Mouse (Mus musculus) embryonic facial prominence, embryonic 11.5 days (tissue): ENCODE data around the gene Cyp3a57. TPM values are rescaled to one million over a fixed set of nuclear protein-coding genes. Genes with fewer than 3 reads are reported as not detected.
"Not testable (repeated sequence)": the region's sequence is repeated elsewhere in the genome, so short reads cannot be mapped to it uniquely, and the experiment has no call there.

ENCODE experiments used
- ATAC-seq: fragments of 200-750 bp; cut with Nextera tagmentation; replicated peaks from 2 replicates; pipeline ENCODE4 v1.8.0; 2017; ENCODE audit warnings: low read depth; ENCODE audit not compliant: insufficient number of reproducible peaks, low FRiP score, low TSS enrichment
- DNase-seq: peaks from one replicate; pipeline ENCODE4 v3.0.0-alpha.2; 2015; ENCODE audit warnings: low spot score
- H3K27ac ChIP-seq: fragments of 300-500 bp; sonication (generic); replicated peaks from 2 replicates; pipeline ENCODE4 v1.5.1; 2014; ENCODE audit warnings: mild to moderate bottlenecking, low read depth, low read length, control low read depth
- H3K27me3 ChIP-seq: fragments of 300-500 bp; sonication (generic); 2 replicates; pipeline ENCODE4 v1.6.1; 2014; ENCODE audit warnings: mild to moderate bottlenecking, low read length, moderate library complexity, mixed read lengths; ENCODE audit not compliant: control insufficient read depth, insufficient read depth
- H3K36me3 ChIP-seq: fragments of 300-500 bp; sonication (generic); replicated peaks from 2 replicates; pipeline ENCODE4 v1.6.1; 2014; ENCODE audit warnings: low read depth, mild to moderate bottlenecking, low read length, moderate library complexity, mixed read lengths; ENCODE audit not compliant: control insufficient read depth, insufficient read depth
- H3K4me1 ChIP-seq: fragments of 300-500 bp; sonication (generic); 2 replicates; pipeline ENCODE4 v1.6.1; 2014; ENCODE audit warnings: low read length, mixed read lengths; ENCODE audit not compliant: control insufficient read depth, insufficient read depth
- H3K4me2 ChIP-seq: fragments of 300-500 bp; sonication (generic); 2 replicates; pipeline ENCODE4 v1.6.1; 2014; ENCODE audit warnings: low read depth, mild to moderate bottlenecking, control low read depth, low read length, moderate library complexity
- H3K4me3 ChIP-seq: fragments of 300-500 bp; sonication (generic); 2 replicates; pipeline ENCODE4 v1.5.1; 2014; ENCODE audit warnings: low read depth, low read length, control low read depth
- H3K9ac ChIP-seq: fragments of 300-500 bp; sonication (generic); replicated peaks from 2 replicates; pipeline ENCODE4 v1.6.1; 2014; ENCODE audit warnings: mild to moderate bottlenecking, control low read depth, low read length
- H3K9me3 ChIP-seq: fragments of 300-500 bp; sonication (generic); replicated peaks from 2 replicates; pipeline ENCODE4 v1.6.1; 2016; ENCODE audit warnings: mild to moderate bottlenecking, low read length, inconsistent platforms, mixed read lengths; ENCODE audit not compliant: control insufficient read depth
- WGBS: fragments of 180-500 bp; shearing (Covaris S2); extraction: QIAGEN DNeasy Blood & Tissue Kit; methylation state at CpG from one replicate; pipeline ENCODE4 v1.1.7; 2014; 5-methylcytosine and 5-hydroxymethylcytosine counted together
- polyA plus RNA-seq: library from polyadenylated mRNA; unstranded; fragments of >200 nt; fragmentation: Nextera tagmentation; extraction: Ambion mirVana; gene quantifications from 2 replicates; pipeline ENCODE4 v1.2.1, GENCODE M21; 2014

Gene Cyp3a57
- polyA plus RNA-seq, 1 experiment from 2014 or later: not detected

GRCm38 (mm10) chr5:145338756-145339155 lies 6.3 kb upstream of the Cyp3a57 start:
- not testable (repeated sequence) for ATAC-seq, H3K27ac ChIP-seq, H3K4me2 ChIP-seq, H3K9me3 ChIP-seq, H3K4me1 ChIP-seq, DNase-seq, H3K36me3 ChIP-seq, H3K9ac ChIP-seq, H3K4me3 ChIP-seq, H3K27me3 ChIP-seq

DNA sequence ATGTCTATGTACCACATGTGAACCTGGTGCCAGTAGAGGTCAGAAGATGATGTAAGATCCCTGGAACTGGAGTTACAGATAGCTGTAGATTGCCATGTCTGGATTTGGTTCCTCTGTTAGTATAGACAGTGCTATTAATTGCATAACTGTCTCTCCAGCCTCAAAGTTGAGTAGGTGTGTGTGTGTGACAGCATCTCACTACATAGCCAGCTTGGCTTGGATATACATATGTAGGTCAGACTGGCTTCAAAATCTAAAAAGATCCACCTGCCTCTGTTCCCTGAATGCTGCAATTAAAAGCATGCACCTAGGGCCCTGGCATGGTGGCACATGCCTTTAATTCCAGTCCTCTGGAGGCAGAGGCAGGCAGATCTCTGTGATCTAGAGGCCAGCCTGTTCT lies 4.6 kb downstream of the Cyp3a57 start:
- DNase-seq (no peak), ATAC-seq (no peak)
- Histone ChIP-seq H3K4me1 (no peaks in the 10 kb centered on the region), H3K9ac (no peak overlapping the region), H3K27ac (no peak overlapping the region), H3K9me3 (no peaks in the 10 kb centered on the region), H3K4me2 (no peak overlapping the region), H3K36me3 (no peaks in the 10 kb centered on the region), H3K4me3 (no peak overlapping the region), H3K27me3 (no peaks in the 10 kb centered on the region)

DNA sequence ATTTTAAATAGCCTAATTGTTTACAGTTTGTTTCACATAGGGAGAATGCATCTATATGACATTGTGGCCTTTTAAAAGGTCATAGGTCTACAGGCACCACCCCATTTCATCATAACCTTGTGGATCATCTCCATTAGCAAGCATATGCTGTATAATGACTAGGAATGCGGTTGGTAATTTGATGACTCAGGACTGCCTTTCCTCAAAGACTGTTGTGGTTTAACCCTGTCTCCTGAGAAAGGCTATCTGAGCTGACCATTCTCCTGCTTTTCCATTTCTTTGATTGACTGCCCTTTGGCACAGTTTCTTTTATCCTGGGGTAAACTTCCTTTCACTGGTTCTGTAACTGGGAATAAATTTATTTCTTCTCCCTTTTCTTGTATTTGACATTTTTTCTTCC lies 8.0 kb downstream of the Cyp3a57 start:
- Histone ChIP-seq H3K27me3 (no peaks in the 10 kb centered on the region), H3K9ac (no peak overlapping the region), H3K4me1 (no peaks in the 10 kb centered on the region), H3K9me3 (no peaks in the 10 kb centered on the region), H3K4me3 (no peak overlapping the region), H3K27ac (no peak overlapping the region), H3K36me3 (no peaks in the 10 kb centered on the region), H3K4me2 (no peak overlapping the region)
- ATAC-seq (no peak), DNase-seq (no peak)
- WGBS: 69% methylated on average over 1 of the region's 1 CpGs

GRCm38 (mm10) chr5:145415416-145415815 lies 70.3 kb downstream of the Cyp3a57 start:
- not testable (repeated sequence) for DNase-seq, H3K9me3 ChIP-seq, H3K4me2 ChIP-seq, H3K27ac ChIP-seq, ATAC-seq, H3K9ac ChIP-seq, H3K27me3 ChIP-seq, H3K4me3 ChIP-seq, H3K36me3 ChIP-seq, H3K4me1 ChIP-seq
- 89% methylated on average over 9 of the region's 9 CpGs for WGBS

DNA sequence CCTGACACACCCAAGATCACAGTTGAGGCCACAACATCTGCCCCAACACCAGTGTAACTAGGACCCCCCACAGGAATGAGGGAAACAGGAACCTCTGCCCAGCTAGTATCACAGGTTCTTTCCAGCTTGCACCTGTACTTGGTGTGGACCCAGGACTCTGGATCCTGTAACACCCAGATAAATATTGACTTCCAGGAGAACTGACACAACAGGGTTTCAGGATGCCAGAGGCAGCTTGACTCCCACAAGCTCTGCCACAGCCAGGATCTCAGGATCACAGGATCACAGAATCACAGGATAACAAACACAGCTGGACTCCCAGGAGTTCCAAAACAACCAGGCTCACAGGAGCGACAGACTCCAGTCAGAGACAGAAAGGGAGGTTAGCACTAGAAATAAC lies 77.2 kb downstream of the Cyp3a57 start:
- Histone ChIP-seq H3K4me2 (no peak overlapping the region), H3K9ac (no peak overlapping the region), H3K4me1 (no peaks in the 10 kb centered on the region), H3K27me3 (no peaks in the 10 kb centered on the region), H3K9me3 (no peaks in the 10 kb centered on the region), H3K27ac (no peak overlapping the region), H3K4me3 (no peak overlapping the region), H3K36me3 (no peaks in the 10 kb centered on the region)
- ATAC-seq (no peak), DNase-seq (no peak)
- 77% methylated on average over 1 of the region's 1 CpGs for WGBS

DNA sequence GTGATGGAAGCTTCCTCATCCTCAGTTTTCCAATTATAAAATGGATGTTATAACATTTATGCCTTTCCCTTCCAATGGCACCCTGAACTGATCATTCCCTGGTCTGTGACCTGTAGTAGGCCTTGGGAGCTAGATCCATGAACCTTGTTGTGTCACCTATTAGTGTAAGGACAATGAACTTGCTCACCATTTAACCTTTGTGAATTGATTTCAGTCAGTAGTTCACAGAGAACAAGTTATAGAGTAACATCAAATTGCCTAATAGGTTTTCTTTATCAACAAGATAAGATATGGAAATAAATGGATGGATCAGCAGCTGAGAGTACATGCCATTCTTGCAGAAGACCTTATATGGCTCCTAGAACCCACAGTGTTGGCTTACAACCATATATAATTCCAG lies 85.9 kb downstream of the Cyp3a57 start:
- peaks cover 5% of the 10 kb centered on the region; the same call in 1 of the 2 replicates for H3K9me3 ChIP-seq
- ATAC-seq (no peak), DNase-seq (no peak)
- no peak overlapping the region for H3K4me3 ChIP-seq
- no peaks in the 10 kb centered on the region for H3K27me3 ChIP-seq
- no peaks in the 10 kb centered on the region for H3K36me3 ChIP-seq
- no peak overlapping the region for H3K9ac ChIP-seq
- H3K4me1 ChIP-seq: no peaks in the 10 kb centered on the region
- no peak overlapping the region for H3K4me2 ChIP-seq
- no peak overlapping the region for H3K27ac ChIP-seq

GRCm38 (mm10) chr5:145433688-145434087 lies 88.6 kb downstream of the Cyp3a57 start:
- Histone ChIP-seq H3K9me3 (peaks cover 5% of the 10 kb centered on the region; the same call in 1 of the 2 replicates), H3K4me3 (no peak overlapping the region), H3K27ac (no peak overlapping the region), H3K4me2 (no peak overlapping the region), H3K9ac (no peak overlapping the region), H3K36me3 (no peaks in the 10 kb centered on the region), H3K4me1 (no peaks in the 10 kb centered on the region), H3K27me3 (no peaks in the 10 kb centered on the region)
- DNase-seq (no peak), ATAC-seq (no peak)
- WGBS: 88% methylated on average over 1 of the region's 1 CpGs
